Mouse (Mus musculus) MEL (cell line): Measurements from ENCODE around the gene Manf.

Experiments used
- CTCF ChIP-seq, 3 experiments: IDR thresholded peaks in 2 of 3; conservative IDR thresholded peaks in 1 of 3; 2 replicates each; pipeline ENCODE4 v1.5.1; 2011 to 2012; ENCODE audit warnings: low read length in 3 of 3, low read depth in 2 of 3, mild to moderate bottlenecking in 2 of 3, improper control_type of control experiment in 1 of 3, inconsistent platforms in 1 of 3, mixed read lengths in 1 of 3, moderate library complexity in 1 of 3; ENCODE audit not compliant: control insufficient read depth in 1 of 3, insufficient read depth in 1 of 3, poor library complexity in 1 of 3, severe bottlenecking in 1 of 3
- EP300 ChIP-seq, 2 experiments: IDR thresholded peaks; 2 replicates each; pipeline ENCODE4 v1.6.1; 2011; ENCODE audit warnings: improper control_type of control experiment in 2 of 2, low read length in 2 of 2, low read depth in 1 of 2, mild to moderate bottlenecking in 1 of 2
- GATA1 ChIP-seq: IDR thresholded peaks from 2 replicates; pipeline ENCODE4 v1.6.1; 2011; ENCODE audit warnings: low read depth, low read length, improper control_type of control experiment
- POLR2A ChIP-seq, 2 experiments: IDR thresholded peaks; 2 replicates each; pipeline ENCODE4 v1.6.1; 2011 to 2012; ENCODE audit warnings: low read length in 2 of 2, mild to moderate bottlenecking in 2 of 2, control low read depth in 1 of 2, improper control_type of control experiment in 1 of 2, low read depth in 1 of 2, moderate library complexity in 1 of 2; ENCODE audit not compliant: control insufficient read depth in 1 of 2, insufficient read depth in 1 of 2, poor library complexity in 1 of 2
- USF2 ChIP-seq, 2 experiments: IDR thresholded peaks; 2 replicates each; pipeline ENCODE4 v1.6.1; 2011 to 2012; ENCODE audit warnings: improper control_type of control experiment in 2 of 2, low read length in 2 of 2, borderline replicate concordance in 1 of 2, inconsistent platforms in 1 of 2, low read depth in 1 of 2, mild to moderate bottlenecking in 1 of 2; ENCODE audit not compliant: insufficient read depth in 1 of 2

- TF ChIP-seq CTCF (IDR thresholded peaks at IDR 0.05 in 2 of 3, conservative IDR thresholded peaks at IDR 0.05 in 1 of 3; ENCODE audit: control insufficient read depth in 1 of 3, insufficient read depth in 1 of 3, low read depth in 2 of 3, low read length in 3 of 3, poor library complexity in 1 of 3, severe bottlenecking in 1 of 3) (peak in 2 of 3 experiments; percentile 36 to 37; a peak in 3 of 6 replicates), POLR2A (IDR thresholded peaks at IDR 0.05; ENCODE audit: control insufficient read depth in 1 of 2, insufficient read depth in 1 of 2, low read depth in 1 of 2, low read length in 2 of 2, poor library complexity in 1 of 2) (no peak), GATA1 (no peak), EP300 (IDR thresholded peaks at IDR 0.05; ENCODE audit: low read depth in 1 of 2, low read length in 2 of 2) (no peak), USF2 (IDR thresholded peaks at IDR 0.05; ENCODE audit: borderline replicate concordance in 1 of 2, insufficient read depth in 1 of 2, low read depth in 1 of 2, low read length in 2 of 2) (no peak)
These were observed 51.2 kb downstream of the Manf start for GRCm38 (mm10) chr9:106840569-106840968.
